Mouse (Mus musculus): ENCODE measurements around the gene Mpzl1. TPM values are rescaled to one million over a fixed set of nuclear protein-coding genes. Genes with fewer than 3 reads are reported as not detected.
A peak's percentile ranks its signal among the peaks of the same experiment; 100 is the strongest.

Gene Mpzl1
- polyA plus RNA-seq, 1 experiment from 2014 or later: 155 TPM

DNA sequence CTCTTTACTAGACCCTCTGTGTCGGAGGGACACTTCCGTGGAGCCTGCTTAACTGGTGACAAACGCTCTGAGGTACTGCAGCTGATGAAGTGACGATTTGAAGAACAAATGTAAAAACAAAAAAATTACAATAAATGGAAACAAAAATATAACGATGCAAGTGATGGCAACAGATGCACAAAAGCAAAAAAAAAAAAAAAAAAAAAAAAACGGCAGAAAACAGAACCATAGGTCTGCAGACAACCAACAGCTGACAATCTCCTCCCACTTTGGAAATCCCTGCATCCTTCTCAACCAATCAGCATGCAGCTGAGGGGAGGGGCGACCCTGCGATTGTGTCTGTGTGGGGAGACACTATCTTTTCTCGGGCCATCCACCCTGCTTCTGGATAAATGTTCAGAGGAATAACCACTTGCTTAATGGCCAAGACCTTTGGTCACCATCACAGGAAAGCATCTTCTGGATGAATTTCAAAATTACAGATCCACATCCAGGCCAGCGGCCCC is 32.5 kb downstream of the Mpzl1 start:
- no peak overlapping the region for H3K4me2 ChIP-seq (ENCODE audit: low read depth, low read length)
- peaks cover 14% of the 10 kb centered on the region for H3K36me3 ChIP-seq (ENCODE audit: control insufficient read depth, insufficient read depth, low read length)
- no peak for ATAC-seq (ENCODE audit: low read depth)
- no peaks in the 10 kb centered on the region for H3K27me3 ChIP-seq (ENCODE audit: control insufficient read depth, insufficient read depth, low read length)
- H3K4me3 ChIP-seq (ENCODE audit: low read depth, low read length): no peak overlapping the region
- no peak overlapping the region for H3K9ac ChIP-seq (replicated peaks; ENCODE audit: low read depth, low read length)
- H3K27ac ChIP-seq (ENCODE audit: low read depth, low read length): no peak overlapping the region
- no peaks in the 10 kb centered on the region for H3K4me1 ChIP-seq (ENCODE audit: control insufficient read depth, insufficient read depth, low read length)
- 89% methylated on average over 9 of the region's 10 CpGs for WGBS
- no peaks in the 10 kb centered on the region for H3K9me3 ChIP-seq (ENCODE audit: control insufficient read depth, low read length)

DNA sequence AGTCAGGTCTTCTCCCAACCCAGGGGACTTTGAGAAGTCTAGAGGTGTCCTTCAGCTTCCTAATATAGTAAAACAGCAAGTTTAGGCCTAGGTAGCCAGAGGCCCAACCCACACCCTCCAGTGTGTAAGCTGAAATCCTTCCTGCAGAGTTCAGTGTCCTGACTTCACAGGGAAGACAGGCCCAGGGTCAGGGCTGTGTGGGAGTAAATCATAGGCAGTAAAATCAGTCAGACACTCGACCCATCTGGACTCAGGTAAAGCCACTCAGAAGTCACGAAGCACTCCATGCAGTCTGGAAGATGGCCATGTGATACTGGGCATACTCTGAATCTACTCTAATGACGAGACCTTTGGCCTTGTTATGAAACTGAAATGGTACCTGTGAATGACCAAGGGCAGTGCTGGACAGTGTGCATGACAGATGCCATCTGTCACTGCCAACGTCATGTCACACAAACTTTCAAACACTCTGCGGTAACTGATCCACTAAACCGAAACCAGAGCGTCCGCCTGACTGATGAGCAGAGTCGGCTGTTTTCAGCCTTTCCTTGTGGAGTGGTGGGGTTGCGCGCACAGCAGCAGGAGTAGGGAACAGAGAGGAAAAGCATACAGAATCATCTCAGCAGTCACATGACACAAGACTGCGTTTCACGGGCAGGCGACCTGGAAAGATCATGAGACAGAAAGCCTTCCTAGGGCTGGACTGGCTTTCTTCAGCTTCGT is 39.5 kb downstream of the Mpzl1 start:
- no peaks in the 10 kb centered on the region for H3K9me3 ChIP-seq (ENCODE audit: control insufficient read depth, low read length)
- no peak overlapping the region for H3K9ac ChIP-seq (replicated peaks; ENCODE audit: low read depth, low read length)
- H3K4me2 ChIP-seq (ENCODE audit: low read depth, low read length): no peak overlapping the region
- H3K36me3 ChIP-seq (ENCODE audit: control insufficient read depth, insufficient read depth, low read length): peaks cover 18% of the 10 kb centered on the region
- no peak overlapping the region for H3K4me3 ChIP-seq (ENCODE audit: low read depth, low read length)
- no peak overlapping the region for H3K27ac ChIP-seq (ENCODE audit: low read depth, low read length)
- WGBS: 91% methylated on average over 15 of the region's 15 CpGs
- no peaks in the 10 kb centered on the region for H3K27me3 ChIP-seq (ENCODE audit: control insufficient read depth, insufficient read depth, low read length)
- ATAC-seq (ENCODE audit: low read depth): no peak
- no peaks in the 10 kb centered on the region for H3K4me1 ChIP-seq (ENCODE audit: control insufficient read depth, insufficient read depth, low read length)

DNA sequence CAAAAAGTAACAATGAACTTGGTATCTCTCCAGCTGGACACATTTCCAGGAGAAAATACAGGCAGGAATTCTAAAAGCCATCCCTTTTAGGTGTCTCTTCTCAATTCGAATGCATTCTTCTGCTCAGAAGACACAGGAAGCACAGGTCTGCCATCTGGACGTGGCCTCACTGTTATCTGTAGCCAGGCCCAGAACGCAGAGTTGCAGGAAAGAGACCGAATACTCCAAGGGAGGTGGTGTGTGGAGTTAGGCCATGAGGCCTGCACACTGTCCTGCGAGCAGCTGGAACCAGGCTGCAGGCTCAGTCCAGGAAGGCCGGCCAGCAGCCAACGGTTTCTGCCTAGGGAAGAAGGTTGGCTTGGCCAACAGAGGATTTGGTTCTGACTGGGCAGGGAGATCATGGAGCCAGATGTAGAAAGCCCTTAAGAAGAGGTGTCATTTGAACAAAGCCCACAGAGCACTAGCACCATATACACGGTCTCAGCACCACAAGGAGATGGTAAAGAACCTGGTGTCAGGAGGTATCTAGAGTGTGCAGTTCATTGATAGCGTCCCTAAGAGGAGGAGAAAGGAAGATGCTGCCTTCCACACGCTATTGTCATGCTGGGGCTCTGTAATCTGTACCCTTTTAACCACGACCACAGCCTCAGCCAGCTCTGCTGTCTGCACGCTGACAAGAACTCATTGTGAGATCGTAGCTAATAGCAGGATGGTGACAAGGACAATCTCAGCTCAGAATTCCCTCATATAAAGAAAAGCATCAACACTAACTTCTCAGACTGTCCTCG is 41.8 kb downstream of the Mpzl1 start:
- H3K27me3 ChIP-seq (ENCODE audit: control insufficient read depth, insufficient read depth, low read length): no peaks in the 10 kb centered on the region
- H3K9me3 ChIP-seq (ENCODE audit: control insufficient read depth, low read length): no peaks in the 10 kb centered on the region
- no peak overlapping the region for H3K9ac ChIP-seq (replicated peaks; ENCODE audit: low read depth, low read length)
- no peaks in the 10 kb centered on the region for H3K4me1 ChIP-seq (ENCODE audit: control insufficient read depth, insufficient read depth, low read length)
- 88% methylated on average over 14 of the region's 14 CpGs for WGBS
- H3K4me3 ChIP-seq (ENCODE audit: low read depth, low read length): no peak overlapping the region
- no peak overlapping the region for H3K4me2 ChIP-seq (ENCODE audit: low read depth, low read length)
- no peak for ATAC-seq (ENCODE audit: low read depth)
- H3K36me3 ChIP-seq (ENCODE audit: control insufficient read depth, insufficient read depth, low read length): peaks cover 18% of the 10 kb centered on the region
- H3K27ac ChIP-seq (ENCODE audit: low read depth, low read length): no peak overlapping the region

DNA sequence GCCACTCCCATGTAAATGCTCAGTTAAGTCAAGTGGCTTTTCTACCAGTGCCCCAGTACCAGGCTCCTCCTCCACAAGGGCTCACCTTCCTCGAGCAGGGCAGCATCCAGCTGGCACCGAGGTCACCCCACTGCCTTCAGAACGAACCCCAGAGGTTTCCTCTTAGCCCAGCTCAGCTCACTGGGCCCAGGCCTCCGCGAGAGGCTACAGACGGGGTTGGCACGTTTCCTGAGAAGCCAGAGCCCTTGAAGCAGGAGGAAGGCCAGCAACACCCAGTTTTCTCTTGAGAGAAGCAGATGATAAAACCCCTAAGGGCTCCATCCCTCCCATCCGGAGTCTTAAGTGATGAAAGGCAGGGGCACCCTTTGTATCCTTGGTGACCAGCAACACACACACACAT is 43.6 kb downstream of the Mpzl1 start:
- no peak overlapping the region for H3K4me3 ChIP-seq (ENCODE audit: low read depth, low read length)
- H3K9ac ChIP-seq (replicated peaks; ENCODE audit: low read depth, low read length): no peak overlapping the region
- no peak overlapping the region for H3K27ac ChIP-seq (ENCODE audit: low read depth, low read length)
- no peaks in the 10 kb centered on the region for H3K27me3 ChIP-seq (ENCODE audit: control insufficient read depth, insufficient read depth, low read length)
- H3K36me3 ChIP-seq (ENCODE audit: control insufficient read depth, insufficient read depth, low read length): peaks cover 18% of the 10 kb centered on the region
- WGBS: 82% methylated on average over 8 of the region's 8 CpGs
- H3K9me3 ChIP-seq (ENCODE audit: control insufficient read depth, low read length): no peaks in the 10 kb centered on the region
- ATAC-seq (ENCODE audit: low read depth): 0 out of 2 replicates have a peak, but pooled peaks have one; percentile 18
- no peak overlapping the region for H3K4me2 ChIP-seq (ENCODE audit: low read depth, low read length)
- no peaks in the 10 kb centered on the region for H3K4me1 ChIP-seq (ENCODE audit: control insufficient read depth, insufficient read depth, low read length)

DNA sequence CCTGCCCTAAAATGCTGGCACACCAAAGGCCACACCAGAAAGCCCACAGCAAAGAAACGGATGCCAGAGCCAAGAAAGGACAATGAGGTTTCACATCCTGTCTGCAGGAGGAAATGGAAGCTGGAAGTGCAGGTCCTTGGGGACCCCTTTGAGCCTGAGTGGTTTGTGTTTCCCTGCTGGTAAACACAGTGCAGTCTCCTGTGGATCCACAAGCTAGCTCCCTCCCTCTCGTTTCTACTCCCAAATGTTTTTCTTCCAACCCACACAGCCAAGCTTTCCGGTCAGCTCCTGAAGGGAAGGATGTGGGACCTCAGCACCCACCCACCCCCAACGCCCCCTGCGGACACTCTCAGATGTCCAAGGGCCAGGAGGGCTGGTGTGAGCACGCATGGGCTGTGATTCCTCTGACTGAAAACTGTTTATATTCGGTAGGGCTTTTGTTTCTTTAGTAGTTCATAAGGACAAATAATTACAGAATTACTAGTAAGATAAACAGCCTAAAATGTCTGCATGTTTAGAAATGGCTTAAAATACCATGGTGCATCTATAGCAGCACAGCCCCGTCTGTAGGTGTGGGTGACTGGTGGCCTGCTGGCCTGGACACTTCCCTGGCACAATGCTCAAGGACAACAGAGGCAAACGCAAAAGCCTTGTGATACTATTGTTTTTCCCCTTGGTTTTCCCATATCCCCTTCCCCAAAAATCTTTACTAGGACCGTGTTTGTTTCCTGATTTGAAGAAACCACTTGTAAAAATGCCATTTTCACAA is 44.9 kb downstream of the Mpzl1 start:
- Histone ChIP-seq H3K27me3 (ENCODE audit: control insufficient read depth, insufficient read depth, low read length) (no peaks in the 10 kb centered on the region), H3K4me3 (ENCODE audit: low read depth, low read length) (no peak overlapping the region), H3K9ac (replicated peaks; ENCODE audit: low read depth, low read length) (no peak overlapping the region), H3K9me3 (ENCODE audit: control insufficient read depth, low read length) (no peaks in the 10 kb centered on the region), H3K36me3 (ENCODE audit: control insufficient read depth, insufficient read depth, low read length) (peaks cover 11% of the 10 kb centered on the region), H3K4me1 (ENCODE audit: control insufficient read depth, insufficient read depth, low read length) (no peaks in the 10 kb centered on the region), H3K27ac (ENCODE audit: low read depth, low read length) (no peak overlapping the region), H3K4me2 (ENCODE audit: low read depth, low read length) (no peak overlapping the region)
- 59% methylated on average over 10 of the region's 10 CpGs for WGBS
- ATAC-seq (ENCODE audit: low read depth): peak; percentile 28; the same call in 1 of the 2 replicates

DNA sequence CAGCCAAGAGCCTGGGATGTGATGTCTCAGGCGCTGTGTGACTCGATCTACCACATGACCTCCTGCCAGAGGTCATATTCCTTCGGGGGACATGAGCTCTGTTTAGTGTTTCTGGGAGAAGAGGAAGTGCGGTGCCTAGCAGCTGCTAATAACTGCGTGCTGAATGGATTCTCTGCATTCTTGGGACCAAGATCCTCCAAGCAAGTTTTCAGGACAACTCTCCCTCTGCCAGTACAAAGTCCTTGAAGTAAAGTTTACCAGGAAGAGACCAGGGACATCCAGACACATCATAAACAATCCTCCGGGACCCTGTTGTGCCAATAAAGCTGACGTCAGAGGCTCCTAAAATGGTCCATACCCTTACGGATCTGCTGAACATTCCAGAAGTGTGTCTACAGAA is 46.5 kb downstream of the Mpzl1 start:
- Histone ChIP-seq H3K4me3 (ENCODE audit: low read depth, low read length) (no peak overlapping the region), H3K36me3 (ENCODE audit: control insufficient read depth, insufficient read depth, low read length) (peaks cover 7% of the 10 kb centered on the region), H3K4me2 (ENCODE audit: low read depth, low read length) (no peak overlapping the region), H3K4me1 (ENCODE audit: control insufficient read depth, insufficient read depth, low read length) (no peaks in the 10 kb centered on the region), H3K27ac (ENCODE audit: low read depth, low read length) (no peak overlapping the region), H3K9ac (replicated peaks; ENCODE audit: low read depth, low read length) (no peak overlapping the region), H3K9me3 (ENCODE audit: control insufficient read depth, low read length) (no peaks in the 10 kb centered on the region), H3K27me3 (ENCODE audit: control insufficient read depth, insufficient read depth, low read length) (no peaks in the 10 kb centered on the region)
- WGBS: 64% methylated on average over 8 of the region's 8 CpGs
- ATAC-seq (ENCODE audit: low read depth): no peak

DNA sequence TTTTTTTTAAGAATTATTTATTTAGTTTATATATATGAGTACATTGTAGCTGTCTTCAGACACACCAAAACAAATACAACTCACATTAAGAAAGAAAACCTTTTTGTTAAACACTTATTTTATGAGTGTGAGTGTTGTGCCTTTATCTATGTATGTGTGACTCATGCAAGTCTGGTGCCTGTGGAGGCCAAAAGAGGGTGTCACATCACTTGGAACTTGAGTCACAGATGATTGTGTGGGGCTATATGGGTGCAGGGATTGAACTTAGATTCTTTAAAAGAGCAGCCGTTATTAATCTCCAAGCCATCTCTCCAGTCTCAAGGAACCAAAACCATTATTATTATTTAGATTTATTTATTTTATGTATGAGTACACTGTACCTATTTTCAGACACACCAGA is 48.0 kb downstream of the Mpzl1 start:
- no peaks in the 10 kb centered on the region for H3K9me3 ChIP-seq (ENCODE audit: control insufficient read depth, low read length)
- no peak overlapping the region for H3K4me2 ChIP-seq (ENCODE audit: low read depth, low read length)
- no peak for ATAC-seq (ENCODE audit: low read depth)
- no peak overlapping the region for H3K4me3 ChIP-seq (ENCODE audit: low read depth, low read length)
- WGBS: 93% methylated on average over 1 of the region's 1 CpGs
- H3K27me3 ChIP-seq (ENCODE audit: control insufficient read depth, insufficient read depth, low read length): no peaks in the 10 kb centered on the region
- H3K4me1 ChIP-seq (ENCODE audit: control insufficient read depth, insufficient read depth, low read length): no peaks in the 10 kb centered on the region
- H3K36me3 ChIP-seq (ENCODE audit: control insufficient read depth, insufficient read depth, low read length): peaks cover 5% of the 10 kb centered on the region; the same call in 1 of the 2 replicates
- H3K27ac ChIP-seq (ENCODE audit: low read depth, low read length): no peak overlapping the region
- no peak overlapping the region for H3K9ac ChIP-seq (replicated peaks; ENCODE audit: low read depth, low read length)

DNA sequence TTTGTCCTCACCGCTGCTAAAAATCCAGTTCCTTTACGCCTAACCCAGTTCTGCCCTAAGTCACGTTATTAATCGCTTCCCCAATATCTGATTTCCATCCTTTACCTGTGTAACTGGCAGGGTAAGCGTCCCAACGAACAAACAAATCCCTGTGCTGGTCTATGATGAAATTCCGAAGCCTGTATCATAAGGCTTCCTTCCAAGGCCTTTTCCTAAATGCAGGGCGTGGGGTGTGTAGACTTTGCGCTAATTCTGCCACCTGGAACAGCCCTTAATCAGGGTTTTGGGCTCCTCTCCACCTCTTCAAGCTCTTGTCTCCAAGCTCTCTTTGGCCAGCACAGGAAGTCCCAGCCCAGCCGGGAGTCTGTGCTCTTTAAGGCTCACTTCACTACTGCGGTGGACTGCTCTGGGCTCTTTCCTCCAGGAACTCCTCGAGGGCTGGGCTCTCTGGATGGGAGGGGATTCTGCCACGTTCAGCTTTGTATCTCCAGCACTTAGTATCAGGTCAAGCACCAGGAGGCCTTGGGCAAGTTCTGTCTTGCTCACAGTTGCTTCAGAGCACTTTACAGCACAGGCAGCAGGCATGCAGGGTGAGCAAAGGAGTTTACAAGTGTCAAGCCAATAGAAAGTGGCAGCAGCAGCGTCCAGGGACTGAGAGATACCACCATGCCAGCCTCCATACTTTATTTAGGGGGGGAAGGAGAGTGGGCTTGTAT is 48.8 kb downstream of the Mpzl1 start:
- Histone ChIP-seq H3K9ac (replicated peaks; ENCODE audit: low read depth, low read length) (no peak overlapping the region), H3K4me2 (ENCODE audit: low read depth, low read length) (no peak overlapping the region)
- ATAC-seq (ENCODE audit: low read depth): no peak

More for the DNA sequence above, 48.8 kb downstream of the Mpzl1 start:
- Histone ChIP-seq H3K4me1 (ENCODE audit: control insufficient read depth, insufficient read depth, low read length) (no peaks in the 10 kb centered on the region), H3K36me3 (ENCODE audit: control insufficient read depth, insufficient read depth, low read length) (peaks cover under 1% of the 10 kb centered on the region; the same call in 1 of the 2 replicates), H3K4me3 (ENCODE audit: low read depth, low read length) (no peak overlapping the region), H3K9me3 (ENCODE audit: control insufficient read depth, low read length) (no peaks in the 10 kb centered on the region), H3K27ac (ENCODE audit: low read depth, low read length) (no peak overlapping the region), H3K27me3 (ENCODE audit: control insufficient read depth, insufficient read depth, low read length) (no peaks in the 10 kb centered on the region)
- 71% methylated on average over 14 of the region's 14 CpGs for WGBS
